Mouse (Mus musculus) MEL (cell line): ENCODE results near the gene Arhgef7. TPM values are rescaled to one million over a fixed set of nuclear protein-coding genes. Genes with fewer than 3 reads are reported as not detected.
"Not testable (repeated sequence)": the region's sequence is repeated elsewhere in the genome, so short reads cannot be mapped to it uniquely, and the experiment has no call there.

Experiments used
- DNase-seq: peaks from one replicate; pipeline ENCODE4 v3.0.0; 2011; ENCODE audit warnings: low read depth, low spot score
- H3K27ac ChIP-seq: 2 replicates; pipeline ENCODE4 v1.5.1; 2012; ENCODE audit warnings: low read depth, mild to moderate bottlenecking, control low read depth, low read length, moderate library complexity; ENCODE audit not compliant: control insufficient read depth
- H3K27me3 ChIP-seq, 2 experiments: fragments of 150-350 bp in 1 of 2; sonication (generic) in 1 of 2; 2 replicates each; pipeline ENCODE4 v1.6.1; 2012; ENCODE audit warnings: low read length in 2 of 2, mild to moderate bottlenecking in 2 of 2, improper control_type of control experiment in 1 of 2, moderate library complexity in 1 of 2; ENCODE audit not compliant: insufficient read depth in 2 of 2, control insufficient read depth in 1 of 2
- H3K36me3 ChIP-seq, 2 experiments: 2 replicates each; pipeline ENCODE4 v1.6.1; 2012 to 2014; ENCODE audit warnings: low read length in 2 of 2, improper control_type of control experiment in 1 of 2, inconsistent platforms in 1 of 2, mild to moderate bottlenecking in 1 of 2; ENCODE audit not compliant: insufficient read depth in 2 of 2, control insufficient read depth in 1 of 2
- H3K4me1 ChIP-seq, 2 experiments: fragments of 150-350 bp in 1 of 2; sonication (generic) in 1 of 2; 2 replicates each; pipeline ENCODE4 v1.6.1; 2012; ENCODE audit warnings: low read length in 2 of 2, improper control_type of control experiment in 1 of 2, mild to moderate bottlenecking in 1 of 2; ENCODE audit not compliant: insufficient read depth in 2 of 2, control insufficient read depth in 1 of 2
- H3K4me3 ChIP-seq, 2 experiments: fragments of 150-350 bp in 1 of 2; sonication (generic) in 1 of 2; 2 replicates each; pipeline ENCODE4 v1.5.1; 2012; ENCODE audit warnings: low read depth in 2 of 2, low read length in 2 of 2, mild to moderate bottlenecking in 2 of 2, moderate library complexity in 2 of 2, control low read depth in 1 of 2, improper control_type of control experiment in 1 of 2; ENCODE audit not compliant: control insufficient read depth in 1 of 2, insufficient read depth in 1 of 2
- H3K79me2 ChIP-seq: 2 replicates; pipeline ENCODE4 v1.6.1; 2012; ENCODE audit warnings: mild to moderate bottlenecking, low read length, moderate library complexity; ENCODE audit not compliant: control insufficient read depth, poor library complexity, insufficient read depth
- H3K9ac ChIP-seq: 2 replicates; pipeline ENCODE4 v1.6.1; 2012; ENCODE audit warnings: low read depth, mild to moderate bottlenecking, control low read depth, low read length, moderate library complexity; ENCODE audit not compliant: control insufficient read depth, poor library complexity, severe bottlenecking
- H3K9me3 ChIP-seq: fragments of 150-350 bp; sonication (generic); replicated peaks from 2 replicates; pipeline ENCODE4 v1.6.1; 2012; ENCODE audit warnings: mild to moderate bottlenecking, low read length, improper control_type of control experiment, moderate library complexity; ENCODE audit not compliant: insufficient read depth
- CTCF ChIP-seq, 3 experiments: IDR thresholded peaks in 2 of 3; conservative IDR thresholded peaks in 1 of 3; 2 replicates each; pipeline ENCODE4 v1.5.1; 2011 to 2012; ENCODE audit warnings: low read length in 3 of 3, low read depth in 2 of 3, mild to moderate bottlenecking in 2 of 3, improper control_type of control experiment in 1 of 3, inconsistent platforms in 1 of 3, mixed read lengths in 1 of 3, moderate library complexity in 1 of 3; ENCODE audit not compliant: control insufficient read depth in 1 of 3, insufficient read depth in 1 of 3, poor library complexity in 1 of 3, severe bottlenecking in 1 of 3
- E2F4 ChIP-seq: IDR thresholded peaks from 2 replicates; pipeline ENCODE4 v1.6.1; 2011; ENCODE audit warnings: low read depth, low read length, improper control_type of control experiment, borderline replicate concordance
- GABPA ChIP-seq: IDR thresholded peaks from 2 replicates; pipeline ENCODE4 v1.6.1; 2012; ENCODE audit warnings: low read depth, mild to moderate bottlenecking, inconsistent platforms, low read length, improper control_type of control experiment, moderate library complexity
- HCFC1 ChIP-seq: IDR thresholded peaks from 2 replicates; pipeline ENCODE4 v1.6.1; 2012; ENCODE audit warnings: low read depth, mild to moderate bottlenecking, inconsistent platforms, low read length, improper control_type of control experiment, moderate library complexity
- RAD21 ChIP-seq: IDR thresholded peaks from 2 replicates; pipeline ENCODE4 v1.6.1; 2011; ENCODE audit warnings: mild to moderate bottlenecking, low read depth, low read length, improper control_type of control experiment
- SIN3A ChIP-seq: IDR thresholded peaks from 2 replicates; pipeline ENCODE4 v1.6.1; 2012; ENCODE audit warnings: low read length, improper control_type of control experiment, inconsistent platforms
- SMC3 ChIP-seq: IDR thresholded peaks from 2 replicates; pipeline ENCODE4 v1.6.1; 2011; ENCODE audit warnings: low read depth, low read length, improper control_type of control experiment
- USF2 ChIP-seq, 2 experiments: IDR thresholded peaks; 2 replicates each; pipeline ENCODE4 v1.6.1; 2011 to 2012; ENCODE audit warnings: improper control_type of control experiment in 2 of 2, low read length in 2 of 2, borderline replicate concordance in 1 of 2, inconsistent platforms in 1 of 2, low read depth in 1 of 2, mild to moderate bottlenecking in 1 of 2; ENCODE audit not compliant: insufficient read depth in 1 of 2
- ZC3H11A ChIP-seq: IDR thresholded peaks from 2 replicates; pipeline ENCODE4 v1.6.1; 2012; ENCODE audit warnings: low read depth, mild to moderate bottlenecking, inconsistent platforms, low read length, improper control_type of control experiment
- ZNF384 ChIP-seq: IDR thresholded peaks from 2 replicates; pipeline ENCODE4 v1.6.1; 2012; ENCODE audit warnings: low read depth, mild to moderate bottlenecking, inconsistent platforms, low read length, improper control_type of control experiment
- polyA plus RNA-seq, 2 experiments: library from polyadenylated mRNA; stranded (reverse) in 1 of 2; unstranded in 1 of 2; fragments of >175 nt in 1 of 2; fragments of >200 nt in 1 of 2; gene quantifications; 2 replicates each; pipeline versions ENCODE4 v1.2.1 to v1.2.4; 2012; ENCODE audit warnings: low replicate concordance in 2 of 2, low read depth in 1 of 2; ENCODE audit not compliant: insufficient read length in 2 of 2, insufficient read depth in 1 of 2, missing spikeins in 1 of 2
- total RNA-seq: library from RNA; depleted of rRNA; stranded (reverse); fragments of 300-350 nt; gene quantifications from 2 replicates; pipeline ENCODE4 v1.2.3, GENCODE M21; 2012; rRNA removed

The Arhgef7 gene
- total and polyA plus RNA-seq, 3 experiments = 21.0 to 36.8 TPM; not detected in 1

- Histone ChIP-seq H3K27me3 (no peaks in the 10 kb centered on the region; a peak in 1 of 4 replicates), H3K9ac (no peak overlapping the region), H3K27ac (no peak overlapping the region), H3K4me1 (no peaks in the 10 kb centered on the region), H3K9me3 (no peaks in the 10 kb centered on the region), H3K36me3 (no peaks in the 10 kb centered on the region), H3K4me3 (no peak overlapping the region), H3K79me2 (no peaks in the 10 kb centered on the region)
- TF ChIP-seq CTCF (IDR thresholded peaks at IDR 0.05 in 2 of 3, conservative IDR thresholded peaks at IDR 0.05 in 1 of 3; ENCODE audit: control insufficient read depth in 1 of 3, insufficient read depth in 1 of 3, low read depth in 2 of 3, low read length in 3 of 3, poor library complexity in 1 of 3, severe bottlenecking in 1 of 3) (no peak), ZNF384 (no peak), USF2 (IDR thresholded peaks at IDR 0.05; ENCODE audit: borderline replicate concordance in 1 of 2, insufficient read depth in 1 of 2, low read depth in 1 of 2, low read length in 2 of 2) (no peak)
- no peak for DNase-seq
Observed at GRCm38 (mm10) chr8:11846807-11847206, 119.3 kb downstream of the Arhgef7 start.

- Histone ChIP-seq H3K9ac (no peak overlapping the region), H3K79me2 (no peaks in the 10 kb centered on the region), H3K9me3 (no peaks in the 10 kb centered on the region), H3K4me3 (no peak overlapping the region), H3K4me1 (no peaks in the 10 kb centered on the region), H3K27ac (no peak overlapping the region), H3K27me3 (no peaks in the 10 kb centered on the region), H3K36me3 (no peaks in the 10 kb centered on the region)
- TF ChIP-seq SIN3A (no peak), SMC3 (0 out of 2 replicates have a peak, but pooled peaks have one; percentile 23), CTCF (IDR thresholded peaks at IDR 0.05 in 2 of 3, conservative IDR thresholded peaks at IDR 0.05 in 1 of 3; ENCODE audit: control insufficient read depth in 1 of 3, insufficient read depth in 1 of 3, low read depth in 2 of 3, low read length in 3 of 3, poor library complexity in 1 of 3, severe bottlenecking in 1 of 3) (peak; percentile 38 to 53 (median 51)), RAD21 (peak; percentile 14; the same call in 1 of the 2 replicates), ZC3H11A (no peak)
- DNase-seq = no peak
Observed at GRCm38 (mm10) chr8:11867832-11868231, 140.3 kb downstream of the Arhgef7 start.

GRCm38 (mm10) chr8:11874227-11874626 is 146.7 kb downstream of the Arhgef7 start:
- not testable (repeated sequence) for H3K27me3 ChIP-seq, H3K4me1 ChIP-seq, H3K36me3 ChIP-seq, H3K9ac ChIP-seq, H3K9me3 ChIP-seq, H3K27ac ChIP-seq, H3K79me2 ChIP-seq, H3K4me3 ChIP-seq, DNase-seq

DNA sequence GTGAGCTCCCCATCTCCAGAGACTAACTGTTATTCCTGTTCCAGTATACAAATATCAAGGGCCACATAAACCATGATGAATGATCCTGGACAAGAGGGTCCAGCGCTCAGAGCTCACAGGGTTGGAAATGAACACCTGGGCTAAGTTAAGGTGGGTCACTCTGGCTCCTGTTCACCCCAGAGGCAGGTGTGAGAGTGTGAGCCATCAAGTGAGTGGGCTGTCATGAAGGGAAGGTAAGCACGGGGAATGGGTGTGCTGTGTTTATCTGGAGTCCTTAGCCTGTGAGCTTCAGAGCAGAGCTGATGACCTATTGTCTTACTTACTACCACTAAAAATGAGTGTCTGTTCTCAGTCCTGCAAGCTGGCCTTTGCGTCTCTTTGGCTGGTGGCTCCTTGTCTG is 157.1 kb downstream of the Arhgef7 start:
- Histone ChIP-seq H3K4me1 (no peaks in the 10 kb centered on the region), H3K79me2 (no peaks in the 10 kb centered on the region), H3K9me3 (no peaks in the 10 kb centered on the region), H3K36me3 (no peaks in the 10 kb centered on the region), H3K9ac (no peak overlapping the region), H3K4me3 (no peak overlapping the region), H3K27me3 (no peaks in the 10 kb centered on the region), H3K27ac (no peak overlapping the region)
- no peak for DNase-seq
- no peak for TF ChIP-seq E2F4
- no peak for TF ChIP-seq HCFC1
- no peak for TF ChIP-seq GABPA

Other genes with a start within 250 kb of the Arhgef7 start
- gene Rab20, start 249.0 kb upstream of the Arhgef7 start, total RNA-seq = 8.4 and 10.4 TPM in 2 replicates
- 1 to 10 TPM in 1 of 2 experiments, not detected in 1; 9.5 TPM for gene Rab20, start 249.0 kb upstream of the Arhgef7 start, polyA plus RNA-seq
- gene Naxd, start 230.2 kb upstream of the Arhgef7 start, total RNA-seq = 54.8 and 60.9 TPM in 2 replicates
- gene Naxd, start 230.2 kb upstream of the Arhgef7 start, polyA plus RNA-seq = 10 to 100 TPM in 1 of 2 experiments, not detected in 1; 72.3 TPM
- gene Cars2, start 176.9 kb upstream of the Arhgef7 start, total RNA-seq = 60.1 and 62.8 TPM in 2 replicates
- gene Cars2, start 176.9 kb upstream of the Arhgef7 start, polyA plus RNA-seq = 10 to 100 TPM in 1 of 2 experiments, not detected in 1; 63.8 TPM
- gene Ing1, start 172.2 kb upstream of the Arhgef7 start, total RNA-seq = 35.9 and 36.2 TPM in 2 replicates
- 10 to 100 TPM in 1 of 2 experiments, not detected in 1; 91.0 TPM for gene Ing1, start 172.2 kb upstream of the Arhgef7 start, polyA plus RNA-seq
- gene Ankrd10, start 92.0 kb upstream of the Arhgef7 start, total RNA-seq = 68.5 and 74.8 TPM in 2 replicates
- gene Ankrd10, start 92.0 kb upstream of the Arhgef7 start, polyA plus RNA-seq = 10 to 100 TPM in 1 of 2 experiments, not detected in 1; 70.4 TPM
- not detected in 2 replicates for gene 1700016D06Rik, start 26.7 kb upstream of the Arhgef7 start, total RNA-seq
- gene 1700016D06Rik, start 26.7 kb upstream of the Arhgef7 start, polyA plus RNA-seq = not detected
- gene Tex29, start 112.8 kb downstream of the Arhgef7 start, total RNA-seq = not detected in 2 replicates
- gene Tex29, start 112.8 kb downstream of the Arhgef7 start, polyA plus RNA-seq = not detected